Mouse (Mus musculus) stomach, embryonic 16.5 days (tissue): ENCODE results near the gene Adamts3. TPM values are rescaled to one million over a fixed set of nuclear protein-coding genes. Genes with fewer than 3 reads are reported as not detected.

Source experiments
- ATAC-seq: fragments of 200-750 bp; cut with Nextera tagmentation; 2 replicates; pipeline ENCODE4 v1.8.0; 2017; ENCODE audit warnings: moderate number of reproducible peaks, moderate TSS enrichment; ENCODE audit not compliant: insufficient read depth, low FRiP score
- H3K27ac ChIP-seq: fragments of 300-500 bp; sonication (generic); 2 replicates; pipeline ENCODE4 v1.5.1; 2014; ENCODE audit warnings: low read length
- H3K27me3 ChIP-seq: fragments of 300-500 bp; sonication (generic); 2 replicates; pipeline ENCODE4 v1.6.1; 2014; ENCODE audit warnings: low read length, control low read depth, mixed read lengths; ENCODE audit not compliant: control insufficient read depth, insufficient read depth
- H3K36me3 ChIP-seq: fragments of 300-500 bp; sonication (generic); 2 replicates; pipeline ENCODE4 v1.6.1; 2014; ENCODE audit warnings: low read length; ENCODE audit not compliant: control insufficient read depth, insufficient read depth
- H3K4me1 ChIP-seq: fragments of 300-500 bp; sonication (generic); 2 replicates; pipeline ENCODE4 v1.6.1; 2014; ENCODE audit warnings: low read length, control low read depth, mixed read lengths; ENCODE audit not compliant: control insufficient read depth, insufficient read depth
- H3K4me2 ChIP-seq: fragments of 300-500 bp; sonication (generic); 2 replicates; pipeline ENCODE4 v1.6.1; 2014; ENCODE audit warnings: low read depth, low read length, mixed read lengths
- H3K4me3 ChIP-seq: fragments of 300-500 bp; sonication (generic); replicated peaks from 2 replicates; pipeline ENCODE4 v1.5.1; 2014; ENCODE audit warnings: mild to moderate bottlenecking, low read length
- H3K9ac ChIP-seq: fragments of 300-500 bp; sonication (generic); 2 replicates; pipeline ENCODE4 v1.6.1; 2014; ENCODE audit warnings: low read length
- H3K9me3 ChIP-seq: fragments of 300-500 bp; sonication (generic); replicated peaks from 2 replicates; pipeline ENCODE4 v1.6.1; 2016; ENCODE audit warnings: low read length, control low read depth; ENCODE audit not compliant: control insufficient read depth
- WGBS: fragments of 180-500 bp; shearing (Covaris S2); extraction: QIAGEN DNeasy Blood & Tissue Kit; methylation state at CpG from one replicate; pipeline ENCODE4 v1.1.7; 2014; 5-methylcytosine and 5-hydroxymethylcytosine counted together
- polyA plus RNA-seq: library from polyadenylated mRNA; unstranded; fragments of >200 nt; fragmentation: Nextera tagmentation; extraction: Ambion mirVana; gene quantifications from 2 replicates; pipeline ENCODE4 v1.2.1, GENCODE M21; 2015

Adamts3 gene
- polyA plus RNA-seq, 1 experiment from 2014 or later: 2.6 TPM

DNA sequence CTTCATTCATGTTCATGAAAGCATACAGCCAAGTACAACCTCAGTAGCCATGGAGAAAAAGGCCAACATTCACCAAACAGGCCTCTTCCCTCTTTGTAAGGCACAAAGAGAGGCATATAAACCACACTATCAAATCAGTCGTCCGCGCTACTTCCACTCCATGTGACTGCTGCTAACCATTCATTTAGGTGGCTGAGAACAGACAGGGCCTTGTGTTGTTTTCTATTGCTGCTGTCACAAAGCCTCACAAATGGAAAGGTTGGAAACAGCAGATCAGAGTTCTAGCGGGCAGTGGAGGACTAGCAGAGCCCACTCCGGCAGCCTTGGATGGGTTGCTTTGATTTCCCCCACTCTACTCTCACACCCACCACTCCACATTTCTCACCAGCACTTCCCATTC is 98.5 kb downstream of the Adamts3 start:
- Histone ChIP-seq H3K4me3 (no peak overlapping the region), H3K4me1 (no peaks in the 10 kb centered on the region), H3K9ac (no peak overlapping the region), H3K9me3 (no peaks in the 10 kb centered on the region), H3K4me2 (no peak overlapping the region), H3K36me3 (no peaks in the 10 kb centered on the region), H3K27me3 (no peaks in the 10 kb centered on the region), H3K27ac (no peak overlapping the region)
- ATAC-seq: no peak
- WGBS: 80% methylated on average over 5 of the region's 5 CpGs

DNA sequence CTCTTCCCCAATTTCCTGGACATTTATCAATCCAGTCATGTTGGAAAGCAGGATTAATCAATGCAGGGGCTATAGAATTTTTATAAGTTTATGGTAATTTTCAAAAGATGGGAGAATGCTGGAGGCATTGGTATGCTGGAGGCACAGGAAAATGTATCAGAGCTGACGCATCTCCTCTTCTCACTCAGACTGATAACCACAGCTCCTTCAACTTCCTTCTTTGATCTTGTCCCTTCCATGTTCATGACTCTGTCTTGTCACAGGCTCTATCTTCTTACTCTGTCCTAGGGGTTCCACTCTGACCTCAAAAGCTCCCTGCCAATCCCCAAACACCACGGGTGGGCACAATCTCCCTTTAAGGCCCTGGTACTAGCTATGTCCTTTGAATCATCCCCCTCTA is 103.3 kb downstream of the Adamts3 start:
- no peak overlapping the region for H3K4me2 ChIP-seq
- H3K9me3 ChIP-seq: no peaks in the 10 kb centered on the region
- ATAC-seq: no peak
- no peaks in the 10 kb centered on the region for H3K36me3 ChIP-seq
- no peak overlapping the region for H3K4me3 ChIP-seq
- H3K4me1 ChIP-seq: no peaks in the 10 kb centered on the region
- 86% methylated on average over 2 of the region's 2 CpGs for WGBS
- no peak overlapping the region for H3K27ac ChIP-seq
- no peak overlapping the region for H3K9ac ChIP-seq
- H3K27me3 ChIP-seq: no peaks in the 10 kb centered on the region

DNA sequence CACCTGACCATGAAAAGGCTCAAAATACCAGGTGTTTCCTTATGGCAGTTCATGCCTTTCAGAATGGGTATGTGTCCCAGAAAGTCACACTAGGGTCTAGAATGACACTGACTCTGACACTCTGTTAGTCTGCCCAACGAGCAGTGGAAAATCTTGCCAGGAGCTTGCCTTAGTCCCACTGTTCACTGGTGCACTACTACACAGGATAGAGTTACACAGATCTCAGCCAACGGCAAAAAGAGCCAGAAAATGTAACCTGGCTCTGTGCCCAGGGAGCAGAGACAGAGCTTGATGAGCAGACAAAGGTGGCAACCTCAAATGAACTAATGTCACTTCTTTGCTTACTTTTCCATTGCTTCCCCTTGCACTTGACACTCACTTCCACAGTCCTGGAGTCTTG is 104.5 kb downstream of the Adamts3 start:
- no peak overlapping the region for H3K27ac ChIP-seq
- no peak for ATAC-seq
- WGBS: 50% methylated on average over 2 of the region's 2 CpGs

DNA sequence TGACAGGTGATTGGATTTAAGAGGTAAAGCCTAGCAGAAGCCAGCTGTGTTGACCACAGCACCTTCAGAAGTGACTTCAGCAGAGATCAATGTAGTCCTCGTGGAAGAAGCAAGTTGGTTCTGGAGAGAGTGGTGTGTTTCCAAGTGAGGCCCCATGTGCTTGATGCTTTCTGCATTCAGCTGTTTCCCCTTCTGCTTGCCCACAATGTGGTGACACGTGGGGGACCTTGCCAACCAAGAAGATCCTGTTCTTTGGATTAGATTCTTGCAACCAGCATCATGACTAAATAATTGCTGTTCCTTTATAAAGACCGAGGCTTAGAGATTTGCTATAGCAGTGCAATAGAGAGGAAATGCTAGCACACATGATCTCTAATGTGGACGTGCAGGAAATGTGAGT is 105.7 kb downstream of the Adamts3 start:
- Histone ChIP-seq H3K27me3 (no peaks in the 10 kb centered on the region), H3K9ac (no peak overlapping the region), H3K4me2 (no peak overlapping the region), H3K4me3 (no peak overlapping the region), H3K27ac (no peak overlapping the region), H3K36me3 (no peaks in the 10 kb centered on the region), H3K9me3 (no peaks in the 10 kb centered on the region), H3K4me1 (no peaks in the 10 kb centered on the region)
- ATAC-seq: no peak
- WGBS: 76% methylated on average over 4 of the region's 4 CpGs

More for the DNA sequence above, 104.5 kb downstream of the Adamts3 start:
- no peak overlapping the region for H3K4me3 ChIP-seq
- no peak overlapping the region for H3K9ac ChIP-seq
- H3K9me3 ChIP-seq: no peaks in the 10 kb centered on the region
- no peak overlapping the region for H3K4me2 ChIP-seq
- no peaks in the 10 kb centered on the region for H3K27me3 ChIP-seq
- H3K4me1 ChIP-seq: no peaks in the 10 kb centered on the region
- H3K36me3 ChIP-seq: no peaks in the 10 kb centered on the region

DNA sequence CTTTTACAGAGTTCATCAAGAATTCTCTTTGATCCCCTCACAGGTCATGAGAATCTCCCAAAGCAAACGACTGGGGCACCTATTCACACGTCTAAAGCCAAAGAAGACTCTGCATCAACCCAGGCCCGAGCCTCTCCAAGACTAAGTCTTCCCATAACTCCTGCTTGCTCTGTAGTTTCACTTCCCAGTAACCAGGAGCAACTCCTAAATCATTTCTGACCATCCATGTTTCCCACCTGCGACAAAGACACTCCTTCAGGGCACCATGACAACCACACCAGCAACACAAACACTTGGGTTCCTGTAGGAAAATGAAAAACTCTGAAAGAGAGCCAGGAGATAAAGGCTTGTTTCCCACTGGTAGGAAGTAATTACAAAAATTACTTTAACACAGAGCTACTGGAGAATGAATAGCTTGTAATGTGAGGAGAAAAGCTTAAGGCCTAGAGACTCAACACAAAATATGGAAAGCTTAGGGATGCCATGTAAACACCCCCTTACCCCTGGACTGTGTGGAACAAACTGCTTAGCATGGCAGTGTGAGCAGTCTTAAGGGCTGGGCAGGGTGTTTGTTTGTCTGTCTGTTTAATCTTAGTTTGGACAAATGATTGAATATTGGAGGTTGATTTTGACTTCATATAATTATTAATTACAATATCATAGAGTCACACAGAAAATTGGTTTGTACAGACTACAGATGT is 112.3 kb downstream of the Adamts3 start:
- H3K9ac ChIP-seq: no peak overlapping the region
- H3K27me3 ChIP-seq: no peaks in the 10 kb centered on the region
- no peaks in the 10 kb centered on the region for H3K4me1 ChIP-seq
- H3K4me3 ChIP-seq: no peak overlapping the region
- no peaks in the 10 kb centered on the region for H3K36me3 ChIP-seq
- no peak overlapping the region for H3K4me2 ChIP-seq
- WGBS: 68% methylated on average over 4 of the region's 4 CpGs
- no peak for ATAC-seq
- no peak overlapping the region for H3K27ac ChIP-seq
- H3K9me3 ChIP-seq: no peaks in the 10 kb centered on the region

DNA sequence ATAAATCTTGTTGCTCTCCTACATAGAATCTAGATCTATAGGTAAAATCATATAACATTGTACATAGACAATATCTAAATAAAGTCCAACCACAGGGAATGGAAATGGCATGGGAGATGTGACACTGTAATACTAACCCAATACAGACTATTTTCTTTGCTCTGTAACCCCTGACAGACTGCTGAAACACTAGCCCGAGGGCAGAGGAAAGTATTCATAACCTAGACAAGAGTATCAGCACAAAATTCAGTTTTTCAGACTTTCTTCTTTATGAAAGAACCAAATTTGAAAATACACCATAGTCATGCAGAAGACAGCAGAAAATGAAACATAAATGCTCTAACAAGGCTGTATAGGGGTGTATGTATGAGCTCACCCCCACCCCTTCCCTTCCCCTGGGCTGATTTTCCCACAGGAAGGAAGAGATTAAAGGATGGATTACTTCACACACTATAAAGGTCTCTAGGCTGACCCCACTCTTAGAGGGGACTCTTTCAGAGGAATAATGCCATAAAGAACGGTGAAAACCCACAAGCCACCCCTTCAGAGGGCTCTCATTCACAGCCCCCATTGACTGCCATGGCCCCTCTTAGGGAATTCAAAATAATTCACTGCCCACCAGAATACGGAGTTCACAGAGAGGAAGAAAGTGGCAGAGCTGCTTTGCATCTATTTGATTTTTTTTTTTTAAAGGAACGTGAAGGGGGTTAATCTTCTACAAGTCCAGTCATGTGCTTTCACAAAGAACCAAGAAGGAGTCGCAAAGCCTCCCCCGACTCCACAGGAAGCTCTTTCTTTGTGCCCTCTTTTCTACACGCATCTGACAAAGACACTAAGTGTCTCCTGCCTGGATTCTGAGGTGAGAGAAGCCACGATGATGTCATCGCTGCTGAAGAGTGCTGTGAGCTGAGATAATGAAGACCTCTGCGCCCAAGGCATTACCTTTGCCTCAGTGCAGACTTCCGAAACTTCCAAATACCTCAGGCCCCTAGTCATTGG is 119.6 kb downstream of the Adamts3 start:
- no peak for ATAC-seq

DNA sequence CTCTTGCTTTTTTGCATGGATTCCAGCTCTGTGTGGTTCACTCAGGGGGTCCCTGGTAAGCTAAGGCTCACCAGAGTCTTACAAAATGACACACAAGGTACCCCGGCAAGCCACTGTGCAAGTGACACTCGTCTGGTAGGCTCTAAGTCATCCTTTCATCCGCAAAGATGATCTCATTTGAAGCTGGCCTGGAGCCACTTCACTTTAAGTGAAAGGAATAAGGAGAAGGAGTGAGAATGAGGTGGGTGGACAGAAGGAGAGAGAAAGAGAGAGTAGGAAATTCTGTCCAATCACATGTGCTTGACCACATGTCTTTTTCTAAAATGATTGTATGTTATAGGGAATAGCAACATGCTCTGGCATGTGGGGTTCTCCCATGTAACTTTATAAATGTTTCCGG is 122.8 kb downstream of the Adamts3 start:
- WGBS: 87% methylated on average over 4 of the region's 4 CpGs
- no peak overlapping the region for H3K4me2 ChIP-seq
- no peak overlapping the region for H3K4me3 ChIP-seq

More for the DNA sequence above, 119.6 kb downstream of the Adamts3 start:
- Histone ChIP-seq H3K27me3 (no peaks in the 10 kb centered on the region), H3K27ac (no peak overlapping the region), H3K9me3 (no peaks in the 10 kb centered on the region), H3K36me3 (no peaks in the 10 kb centered on the region), H3K4me1 (no peaks in the 10 kb centered on the region), H3K4me2 (no peak overlapping the region), H3K4me3 (no peak overlapping the region), H3K9ac (no peak overlapping the region)
- WGBS: 26% methylated on average over 11 of the region's 11 CpGs

DNA sequence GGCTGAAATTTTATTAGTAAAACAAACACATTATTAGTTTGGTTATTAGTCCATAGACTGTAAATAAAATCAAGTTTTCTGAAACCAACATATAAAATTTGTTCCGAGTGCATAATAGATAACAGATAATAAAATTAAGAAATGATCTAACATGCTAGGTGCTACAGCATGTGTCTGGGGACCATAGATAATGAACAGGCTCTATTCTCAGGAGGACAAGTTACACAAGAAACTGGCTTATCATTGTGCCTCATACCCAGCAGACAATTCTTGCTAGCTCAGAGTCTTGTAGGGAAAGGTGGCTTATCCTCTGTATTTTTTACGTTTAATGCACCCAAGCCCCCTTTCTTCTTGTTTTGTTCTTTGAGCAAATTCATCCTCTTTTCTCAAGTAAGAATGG is 131.3 kb downstream of the Adamts3 start:
- H3K27me3 ChIP-seq: no peaks in the 10 kb centered on the region
- no peaks in the 10 kb centered on the region for H3K9me3 ChIP-seq
- no peak overlapping the region for H3K4me2 ChIP-seq
- H3K4me1 ChIP-seq: no peaks in the 10 kb centered on the region
- H3K27ac ChIP-seq: no peak overlapping the region
- ATAC-seq: no peak
- no peaks in the 10 kb centered on the region for H3K36me3 ChIP-seq
- 83% methylated on average over 2 of the region's 2 CpGs for WGBS
- no peak overlapping the region for H3K9ac ChIP-seq
- H3K4me3 ChIP-seq: no peak overlapping the region

More for the DNA sequence above, 122.8 kb downstream of the Adamts3 start:
- H3K36me3 ChIP-seq: no peaks in the 10 kb centered on the region
- no peaks in the 10 kb centered on the region for H3K9me3 ChIP-seq
- no peaks in the 10 kb centered on the region for H3K27me3 ChIP-seq
- no peak overlapping the region for H3K27ac ChIP-seq
- H3K4me1 ChIP-seq: no peaks in the 10 kb centered on the region
- ATAC-seq: no peak
- no peak overlapping the region for H3K9ac ChIP-seq
